Mouse (Mus musculus): ENCODE results near the gene Satb1. TPM values are rescaled to one million over a fixed set of nuclear protein-coding genes. Genes with fewer than 3 reads are reported as not detected.

Gene Satb1
- polyA plus RNA-seq, 1 experiment = 873 TPM

DNA sequence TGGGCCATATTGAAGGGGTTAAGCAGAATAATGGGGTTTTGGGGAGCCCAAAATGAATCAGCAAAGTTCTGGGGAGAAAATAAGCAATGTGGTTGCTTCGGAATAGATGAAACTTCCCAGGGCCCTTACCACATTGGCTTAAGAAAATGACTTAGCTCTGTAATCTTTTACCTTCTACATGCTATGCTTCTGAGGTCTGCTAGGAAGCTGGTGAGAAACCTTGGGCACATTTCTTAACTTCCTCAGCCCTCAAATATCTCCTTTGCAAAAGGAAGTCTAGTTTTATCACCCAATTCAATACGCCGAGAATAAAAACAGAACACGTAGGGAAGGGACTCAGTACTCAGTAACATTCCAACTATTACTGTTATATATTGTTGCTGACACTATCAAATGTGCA is 80.9 kb downstream of the Satb1 start:
- no peak overlapping the region for H3K27ac ChIP-seq (ENCODE audit: control insufficient read depth, insufficient read depth, low read length)
- no peak overlapping the region for H3K4me3 ChIP-seq (ENCODE audit: control insufficient read depth, insufficient read depth, low read length)
- H3K4me1 ChIP-seq (replicated peaks; ENCODE audit: control insufficient read depth, insufficient read depth, low read length) = no peaks in the 10 kb centered on the region
- H3K27me3 ChIP-seq (ENCODE audit: control insufficient read depth, insufficient read depth, low read length) = no peaks in the 10 kb centered on the region
- TF ChIP-seq POLR2A (IDR thresholded peaks at IDR 0.05; ENCODE audit: control insufficient read depth, extremely low read depth, insufficient read depth, low read length, poor library complexity) (no peak), CTCF (IDR thresholded peaks at IDR 0.05; ENCODE audit: borderline replicate concordance, control insufficient read depth, extremely low read depth, insufficient read depth, low read length, poor library complexity) (no peak)
- WGBS = 78% methylated on average over 4 of the region's 4 CpGs
- H3K36me3 ChIP-seq (ENCODE audit: control insufficient read depth, insufficient read depth, low read length) = peaks cover 97% of the 10 kb centered on the region
- DNase-seq = no peak

DNA sequence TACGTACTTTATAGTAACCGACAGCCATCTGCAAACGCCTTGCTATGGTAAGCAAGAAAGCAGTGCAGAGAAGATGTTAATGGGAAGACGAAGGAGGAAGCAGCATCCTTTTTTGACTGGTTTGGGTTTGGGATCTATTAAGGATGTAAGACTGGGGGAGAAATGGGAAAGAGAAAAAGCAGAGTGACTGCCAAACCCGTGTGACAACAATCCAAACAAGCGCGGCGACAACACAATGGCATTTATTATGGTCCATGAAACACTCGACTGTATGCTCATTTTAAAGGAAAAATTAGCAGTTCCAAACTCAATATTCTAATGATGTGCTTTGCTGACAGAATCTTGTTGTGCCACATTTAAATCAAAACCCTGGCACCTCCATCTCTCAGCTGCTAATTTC is 85.9 kb downstream of the Satb1 start:
- H3K27ac ChIP-seq (ENCODE audit: control insufficient read depth, insufficient read depth, low read length) = no peak overlapping the region
- H3K36me3 ChIP-seq (ENCODE audit: control insufficient read depth, insufficient read depth, low read length) = peaks cover 100% of the 10 kb centered on the region
- H3K4me1 ChIP-seq (replicated peaks; ENCODE audit: control insufficient read depth, insufficient read depth, low read length) = 0 out of 2 replicates have a peak, but pooled peaks cover 4% of the 10 kb centered on the region
- H3K27me3 ChIP-seq (ENCODE audit: control insufficient read depth, insufficient read depth, low read length) = no peaks in the 10 kb centered on the region
- no peak for TF ChIP-seq CTCF (IDR thresholded peaks at IDR 0.05; ENCODE audit: borderline replicate concordance, control insufficient read depth, extremely low read depth, insufficient read depth, low read length, poor library complexity)
- TF ChIP-seq POLR2A (IDR thresholded peaks at IDR 0.05; ENCODE audit: control insufficient read depth, extremely low read depth, insufficient read depth, low read length, poor library complexity) = no peak
- 94% methylated on average over 9 of the region's 9 CpGs for WGBS
- no peak overlapping the region for H3K4me3 ChIP-seq (ENCODE audit: control insufficient read depth, insufficient read depth, low read length)
- DNase-seq = no peak

- TF ChIP-seq CTCF (IDR thresholded peaks at IDR 0.05; ENCODE audit: borderline replicate concordance, control insufficient read depth, extremely low read depth, insufficient read depth, low read length, poor library complexity) = no peak
- TF ChIP-seq POLR2A (IDR thresholded peaks at IDR 0.05; ENCODE audit: control insufficient read depth, extremely low read depth, insufficient read depth, low read length, poor library complexity) = no peak
- 93% methylated on average over 10 of the region's 10 CpGs for WGBS
Measured at GRCm38 (mm10) chr17:51742502-51742901, 90.6 kb downstream of the Satb1 start.

GRCm38 (mm10) chr17:51741126-51741525 is 92.0 kb downstream of the Satb1 start:
- peaks cover 13% of the 10 kb centered on the region; the same call in 1 of the 2 replicates for H3K4me1 ChIP-seq (replicated peaks; ENCODE audit: control insufficient read depth, insufficient read depth, low read length)
- H3K27ac ChIP-seq (ENCODE audit: control insufficient read depth, insufficient read depth, low read length) = no peak overlapping the region
- no peak overlapping the region for H3K4me3 ChIP-seq (ENCODE audit: control insufficient read depth, insufficient read depth, low read length)
- no peak for DNase-seq
- peaks cover 87% of the 10 kb centered on the region for H3K36me3 ChIP-seq (ENCODE audit: control insufficient read depth, insufficient read depth, low read length)
- TF ChIP-seq CTCF (IDR thresholded peaks at IDR 0.05; ENCODE audit: borderline replicate concordance, control insufficient read depth, extremely low read depth, insufficient read depth, low read length, poor library complexity) (no peak), POLR2A (IDR thresholded peaks at IDR 0.05; ENCODE audit: control insufficient read depth, extremely low read depth, insufficient read depth, low read length, poor library complexity) (no peak)
- 96% methylated on average over 10 of the region's 10 CpGs for WGBS
- H3K27me3 ChIP-seq (ENCODE audit: control insufficient read depth, insufficient read depth, low read length) = no peaks in the 10 kb centered on the region

More at GRCm38 (mm10) chr17:51742502-51742901, 90.6 kb downstream of the Satb1 start:
- Histone ChIP-seq H3K4me1 (replicated peaks; ENCODE audit: control insufficient read depth, insufficient read depth, low read length) (peaks cover 13% of the 10 kb centered on the region; the same call in 1 of the 2 replicates), H3K4me3 (ENCODE audit: control insufficient read depth, insufficient read depth, low read length) (no peak overlapping the region), H3K27me3 (ENCODE audit: control insufficient read depth, insufficient read depth, low read length) (no peaks in the 10 kb centered on the region), H3K27ac (ENCODE audit: control insufficient read depth, insufficient read depth, low read length) (no peak overlapping the region), H3K36me3 (ENCODE audit: control insufficient read depth, insufficient read depth, low read length) (peaks cover 100% of the 10 kb centered on the region)
- DNase-seq = no peak

DNA sequence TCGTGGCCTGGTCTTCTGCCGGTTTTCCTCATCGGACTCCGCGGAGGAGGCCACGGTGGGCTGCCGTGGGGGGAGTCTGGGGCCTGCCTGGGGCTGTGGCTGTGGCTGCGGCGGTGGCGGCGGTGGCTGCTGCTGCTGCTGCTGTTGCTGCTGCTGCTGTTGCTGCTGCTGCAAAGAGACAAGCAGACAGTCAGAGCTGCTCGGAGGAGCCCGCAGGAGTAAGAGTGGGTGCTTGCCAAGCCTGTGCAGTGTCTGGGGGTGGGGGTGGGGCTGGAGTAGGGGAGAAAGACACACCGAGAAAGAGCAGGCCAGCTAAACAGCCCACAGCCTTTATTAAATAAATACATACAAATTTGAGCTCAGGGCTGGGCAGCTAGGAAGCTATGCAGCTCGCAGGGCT is 92.8 kb downstream of the Satb1 start:
- 91% methylated on average over 15 of the region's 15 CpGs for WGBS
- Histone ChIP-seq H3K4me1 (replicated peaks; ENCODE audit: control insufficient read depth, insufficient read depth, low read length) (peaks cover 16% of the 10 kb centered on the region; the same call in 1 of the 2 replicates), H3K27ac (ENCODE audit: control insufficient read depth, insufficient read depth, low read length) (peak overlapping the region; percentile 23; the same call in 1 of the 2 replicates), H3K27me3 (ENCODE audit: control insufficient read depth, insufficient read depth, low read length) (no peaks in the 10 kb centered on the region), H3K36me3 (ENCODE audit: control insufficient read depth, insufficient read depth, low read length) (peaks cover 78% of the 10 kb centered on the region), H3K4me3 (ENCODE audit: control insufficient read depth, insufficient read depth, low read length) (no peak overlapping the region)
- TF ChIP-seq POLR2A (IDR thresholded peaks at IDR 0.05; ENCODE audit: control insufficient read depth, extremely low read depth, insufficient read depth, low read length, poor library complexity) = no peak
- no peak for TF ChIP-seq CTCF (IDR thresholded peaks at IDR 0.05; ENCODE audit: borderline replicate concordance, control insufficient read depth, extremely low read depth, insufficient read depth, low read length, poor library complexity)
- DNase-seq = no peak

DNA sequence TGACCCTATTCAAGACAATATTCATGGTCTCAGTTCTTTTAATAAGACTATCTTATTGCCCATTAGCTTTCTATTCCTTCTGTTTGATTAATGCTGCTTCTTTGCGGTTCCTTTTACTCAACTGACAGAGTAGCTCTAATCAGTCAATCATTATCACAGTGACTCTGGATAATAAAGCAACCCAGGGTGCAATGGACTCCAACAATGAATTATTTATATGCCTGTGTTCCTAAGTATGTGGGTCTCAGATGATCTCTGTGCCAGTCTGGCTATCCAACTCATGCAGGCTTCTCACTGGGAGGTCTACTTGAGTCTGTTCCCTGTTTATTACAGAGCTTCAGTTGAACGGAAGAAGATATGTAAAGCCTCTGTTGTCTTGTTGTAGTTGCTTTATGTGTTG is 108.6 kb downstream of the Satb1 start:
- no peaks in the 10 kb centered on the region for H3K27me3 ChIP-seq (ENCODE audit: control insufficient read depth, insufficient read depth, low read length)
- no peaks in the 10 kb centered on the region for H3K36me3 ChIP-seq (ENCODE audit: control insufficient read depth, insufficient read depth, low read length)
- no peak for DNase-seq
- H3K27ac ChIP-seq (ENCODE audit: control insufficient read depth, insufficient read depth, low read length) = no peak overlapping the region
- no peaks in the 10 kb centered on the region for H3K4me1 ChIP-seq (replicated peaks; ENCODE audit: control insufficient read depth, insufficient read depth, low read length)
- 96% methylated on average over 2 of the region's 2 CpGs for WGBS
- no peak for TF ChIP-seq CTCF (IDR thresholded peaks at IDR 0.05; ENCODE audit: borderline replicate concordance, control insufficient read depth, extremely low read depth, insufficient read depth, low read length, poor library complexity)
- TF ChIP-seq POLR2A (IDR thresholded peaks at IDR 0.05; ENCODE audit: control insufficient read depth, extremely low read depth, insufficient read depth, low read length, poor library complexity) = no peak
- no peak overlapping the region for H3K4me3 ChIP-seq (ENCODE audit: control insufficient read depth, insufficient read depth, low read length)

DNA sequence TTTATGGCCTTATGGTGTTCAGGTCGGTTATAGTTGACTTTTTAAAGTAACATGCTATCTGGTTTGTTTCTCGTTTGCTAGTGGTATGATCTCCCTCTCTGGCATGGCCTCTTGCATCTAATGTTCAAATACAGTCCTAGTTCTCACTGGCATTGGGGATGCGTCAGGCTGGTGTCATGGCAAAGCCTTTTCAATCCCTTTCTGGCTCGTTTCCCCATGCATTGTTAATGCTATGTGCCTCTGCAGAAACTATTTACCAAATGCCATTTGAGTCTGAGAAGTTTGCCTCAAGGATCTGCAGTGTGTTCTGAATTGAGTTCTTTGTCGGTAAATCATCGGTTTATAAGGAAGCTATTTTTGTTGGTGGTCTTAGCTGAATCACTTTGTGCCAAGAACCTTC is 137.4 kb downstream of the Satb1 start:
- DNase-seq = no peak
- no peaks in the 10 kb centered on the region for H3K4me1 ChIP-seq (replicated peaks; ENCODE audit: control insufficient read depth, insufficient read depth, low read length)
- H3K27ac ChIP-seq (ENCODE audit: control insufficient read depth, insufficient read depth, low read length) = no peak overlapping the region
- TF ChIP-seq POLR2A (IDR thresholded peaks at IDR 0.05; ENCODE audit: control insufficient read depth, extremely low read depth, insufficient read depth, low read length, poor library complexity) (no peak), CTCF (IDR thresholded peaks at IDR 0.05; ENCODE audit: borderline replicate concordance, control insufficient read depth, extremely low read depth, insufficient read depth, low read length, poor library complexity) (no peak)
- H3K27me3 ChIP-seq (ENCODE audit: control insufficient read depth, insufficient read depth, low read length) = no peaks in the 10 kb centered on the region
- WGBS = 96% methylated on average over 6 of the region's 6 CpGs
- no peak overlapping the region for H3K4me3 ChIP-seq (ENCODE audit: control insufficient read depth, insufficient read depth, low read length)
- no peaks in the 10 kb centered on the region for H3K36me3 ChIP-seq (ENCODE audit: control insufficient read depth, insufficient read depth, low read length)
